Mouse (Mus musculus): ENCODE measurements around the gene Eri3. TPM values are rescaled to one million over a fixed set of nuclear protein-coding genes. Genes with fewer than 3 reads are reported as not detected.

Gene Eri3
- total RNA-seq, 4 experiments from 2014 or later, result 104 to 131 (median 119) TPM

- no peak for DNase-seq (ENCODE audit: low spot score in 2 of 2)
These were observed 72.9 kb downstream of the Eri3 start for GRCm38 (mm10) chr4:117623025-117623424.

DNA sequence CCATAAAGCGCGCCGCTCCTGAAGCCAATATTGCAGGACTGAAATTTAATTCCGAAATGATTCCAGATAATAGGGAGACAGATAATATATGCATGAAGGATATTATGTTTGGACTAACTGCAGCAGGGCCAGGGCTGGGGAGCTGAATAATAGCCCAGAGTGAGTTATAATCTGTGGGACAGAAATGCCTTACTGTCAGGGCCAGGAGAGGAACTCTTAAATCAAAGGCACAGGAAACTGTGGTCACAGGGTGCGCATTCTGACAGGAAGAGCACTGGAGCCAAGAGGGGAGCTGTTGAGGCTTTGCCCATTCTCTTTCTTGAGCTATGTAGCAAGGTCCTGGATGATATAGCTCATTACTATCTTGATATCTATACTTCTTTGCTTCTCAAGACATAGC, 74.5 kb downstream of the Eri3 start:
- DNase-seq (ENCODE audit: low spot score in 2 of 2), result no peak

DNA sequence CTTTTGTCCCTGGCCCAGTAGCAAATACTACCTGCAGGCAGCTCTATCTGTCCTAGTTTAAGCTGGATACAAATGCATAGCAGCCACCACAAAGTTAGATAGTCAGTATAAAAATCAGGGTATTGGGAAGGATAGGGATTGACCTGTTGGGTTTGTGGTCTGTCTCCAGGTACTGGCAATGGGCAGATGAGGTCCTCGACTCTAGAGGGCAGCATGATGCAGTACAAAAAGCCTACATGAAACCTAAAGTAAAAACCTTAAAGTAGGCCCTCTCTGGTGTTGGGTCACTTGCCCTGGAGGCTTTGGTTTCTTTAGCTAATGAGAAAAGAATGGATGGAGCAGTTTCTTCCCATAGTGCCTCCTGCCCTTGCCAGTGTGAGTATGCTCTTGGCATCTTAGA, 78.3 kb downstream of the Eri3 start:
- no peak for DNase-seq (ENCODE audit: low spot score in 2 of 2)

DNA sequence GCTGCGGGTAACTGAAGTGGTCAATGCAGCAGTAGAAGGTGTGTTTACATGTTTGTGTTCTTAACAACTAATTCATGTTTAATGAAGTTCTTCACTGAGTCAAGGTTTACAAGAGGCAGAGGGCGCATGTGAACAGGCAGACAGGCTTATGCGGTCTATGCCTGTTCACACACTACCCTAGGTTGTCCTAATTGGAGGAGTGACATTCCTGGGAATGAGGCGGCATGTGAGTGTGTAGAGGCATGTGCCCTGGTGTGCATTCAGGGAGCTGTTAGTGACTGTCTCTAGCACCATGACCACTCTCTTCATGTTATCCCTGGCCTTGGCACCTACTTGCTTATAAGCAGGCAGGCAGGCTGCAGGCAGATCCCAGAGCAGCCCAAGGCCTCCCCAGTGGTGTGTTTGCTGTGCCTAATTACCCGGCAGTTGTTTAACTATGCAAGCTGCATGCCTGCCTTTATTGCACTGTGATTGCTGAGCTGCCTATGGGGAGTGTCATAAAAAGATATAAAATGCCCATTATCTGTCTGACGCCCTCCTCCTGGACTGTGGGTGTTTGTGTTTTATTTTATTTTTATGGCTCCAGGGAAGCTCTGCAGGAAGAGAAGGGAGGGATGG, 80.0 kb downstream of the Eri3 start:
- no peak for DNase-seq (ENCODE audit: low spot score in 2 of 2)

DNA sequence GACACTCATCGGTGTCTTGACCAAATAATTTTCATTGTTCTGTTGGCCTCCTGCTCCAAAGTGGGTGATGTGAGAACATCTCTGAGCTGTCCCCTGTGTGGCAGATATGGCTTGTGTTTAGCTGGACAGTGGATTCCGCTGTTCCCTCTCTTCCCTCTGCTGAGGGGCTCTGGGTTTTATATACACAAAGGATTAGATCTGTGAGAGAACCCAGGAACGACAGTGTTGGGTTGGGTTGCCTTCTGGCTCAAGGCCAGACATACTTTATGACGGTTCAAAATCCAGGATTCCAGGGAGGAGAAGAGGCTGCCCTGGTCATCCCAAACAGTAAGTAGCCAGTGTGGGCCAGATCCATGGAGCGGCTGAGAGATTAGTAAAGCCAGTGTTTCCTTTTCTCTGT, 83.4 kb downstream of the Eri3 start:
- no peak for DNase-seq (ENCODE audit: low spot score in 2 of 2)

GRCm38 (mm10) chr4:117634642-117635041, 84.5 kb downstream of the Eri3 start:
- DNase-seq (ENCODE audit: low spot score in 2 of 2), result no peak

GRCm38 (mm10) chr4:117636152-117636551, 86.0 kb downstream of the Eri3 start:
- DNase-seq (ENCODE audit: low spot score in 2 of 2), result no peak

GRCm38 (mm10) chr4:117636891-117637613, 86.9 kb downstream of the Eri3 start:
- no peak for DNase-seq (ENCODE audit: low spot score in 2 of 2)

DNA sequence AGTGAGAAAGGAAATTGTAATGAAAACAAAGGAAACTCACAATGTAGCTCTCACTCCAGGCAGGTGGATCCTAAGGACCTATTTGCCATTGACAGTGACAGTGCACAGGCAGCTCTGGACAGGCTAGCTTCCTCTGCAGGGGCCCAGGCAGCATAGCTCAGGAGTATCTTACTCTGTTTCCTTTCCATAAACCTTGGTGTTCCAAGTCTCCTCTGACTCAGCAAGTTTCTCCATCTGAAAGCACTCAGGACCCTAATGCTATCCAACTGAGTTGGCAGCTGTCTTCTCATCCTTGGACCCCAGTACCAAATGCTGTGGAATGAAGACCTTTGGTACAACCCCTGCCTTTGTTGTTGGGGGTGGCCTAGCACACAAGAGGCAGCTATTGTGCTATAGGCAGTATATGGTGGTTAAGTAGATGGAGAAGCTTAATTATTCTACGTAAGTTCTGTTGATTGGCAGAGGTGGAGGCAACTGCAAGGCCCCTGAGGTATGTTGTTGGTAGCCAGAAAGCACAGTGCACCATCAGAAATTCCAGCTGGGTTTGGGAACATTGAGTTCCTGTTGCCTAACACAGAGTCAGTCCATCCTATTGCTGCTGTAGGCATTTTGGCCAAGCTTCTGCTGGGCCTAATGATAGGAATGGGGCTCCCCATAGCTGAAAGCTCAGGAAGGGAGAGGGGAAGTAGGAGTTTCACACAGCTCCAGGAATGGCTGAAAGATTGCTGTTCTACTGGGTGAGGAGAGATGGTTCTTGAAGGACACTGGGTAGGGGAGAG, 90.9 kb downstream of the Eri3 start:
- DNase-seq (ENCODE audit: low spot score in 2 of 2), result no peak

- no peak for DNase-seq (ENCODE audit: low spot score in 2 of 2)
These were observed 91.6 kb downstream of the Eri3 start for GRCm38 (mm10) chr4:117641804-117642203.

- DNase-seq (ENCODE audit: low spot score in 2 of 2), result peak in 1 of 2 experiments; percentile 14
These were observed 94.9 kb downstream of the Eri3 start for GRCm38 (mm10) chr4:117645031-117645435.

DNA sequence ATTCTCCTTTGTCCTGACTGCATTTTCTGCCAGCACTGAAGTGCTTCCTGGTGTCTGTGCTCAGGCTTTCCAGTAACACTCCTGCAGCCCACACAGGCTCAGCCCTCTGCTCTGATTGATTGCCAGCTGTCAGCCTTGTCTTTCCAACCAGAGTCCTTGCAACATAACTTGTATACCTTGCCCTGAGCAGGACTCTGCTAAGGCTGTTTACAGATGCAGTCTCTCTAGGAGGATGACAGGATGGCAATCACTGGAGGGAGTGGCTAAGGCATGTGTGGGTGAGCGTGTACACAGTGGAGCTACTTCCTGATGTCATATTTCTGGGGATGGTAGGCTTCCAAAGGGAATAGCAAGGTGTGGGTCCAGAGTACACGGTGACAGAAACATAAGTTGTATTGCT, 95.7 kb downstream of the Eri3 start:
- DNase-seq (ENCODE audit: low spot score in 2 of 2), result no peak

DNA sequence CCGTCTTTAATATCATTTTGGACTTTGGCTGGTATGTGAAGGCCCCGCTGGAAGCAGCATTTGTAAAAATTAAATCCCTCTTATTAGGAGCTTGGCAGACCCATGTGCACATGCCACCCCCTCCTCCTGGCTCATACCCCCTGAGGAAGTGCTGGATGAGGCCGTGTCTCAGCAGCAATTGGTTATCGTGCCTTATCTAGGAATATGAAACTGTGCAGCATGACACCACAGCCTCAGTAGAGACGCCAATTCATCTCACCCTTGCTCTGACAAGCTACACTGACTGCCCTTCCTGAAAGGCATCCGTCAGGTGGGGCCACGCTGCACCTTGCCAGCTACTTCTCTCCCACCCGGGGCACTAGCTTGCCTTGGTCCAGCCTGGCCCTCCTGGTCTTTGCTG, 96.3 kb downstream of the Eri3 start:
- DNase-seq (ENCODE audit: low spot score in 2 of 2), result no peak

DNA sequence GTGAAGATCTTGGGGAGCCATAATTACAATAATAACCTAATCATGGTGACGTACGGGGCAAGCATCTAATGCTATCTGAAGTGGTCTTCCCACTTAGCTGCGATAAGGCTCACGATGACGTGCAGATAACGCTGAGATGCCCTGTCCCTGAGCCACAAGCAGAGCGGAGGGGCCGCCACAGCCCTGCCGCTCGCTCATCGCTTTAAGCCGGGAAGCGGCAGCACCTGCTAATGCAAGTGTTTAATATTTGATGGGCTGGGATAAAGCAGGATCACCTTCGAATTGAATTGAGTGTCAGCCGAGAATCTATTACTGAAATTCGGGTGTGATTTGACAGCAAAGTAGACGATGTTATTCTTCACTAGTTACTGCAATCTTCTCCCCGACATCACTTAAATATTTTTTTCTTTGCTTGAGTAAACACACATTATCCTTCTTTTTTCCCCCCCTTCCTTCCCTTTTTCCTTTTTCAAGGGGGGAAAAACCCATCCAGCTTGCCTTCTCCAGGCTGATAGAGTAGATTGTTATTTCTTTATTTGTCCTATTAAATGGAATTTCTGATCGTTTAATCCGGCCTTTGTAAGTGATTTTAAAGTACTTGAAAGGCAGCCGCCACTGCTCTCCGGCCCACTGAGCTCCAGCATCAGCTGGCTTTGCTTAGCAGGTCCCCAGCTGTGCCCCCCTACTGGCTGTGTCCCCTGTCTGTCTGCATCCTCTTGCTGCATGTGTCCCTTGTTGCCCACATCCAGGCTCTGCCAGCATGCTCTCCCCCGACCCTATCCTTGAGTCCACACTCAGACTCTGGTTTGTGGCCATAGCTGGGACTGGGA, 97.0 kb downstream of the Eri3 start:
- no peak for DNase-seq (ENCODE audit: low spot score in 2 of 2)

DNA sequence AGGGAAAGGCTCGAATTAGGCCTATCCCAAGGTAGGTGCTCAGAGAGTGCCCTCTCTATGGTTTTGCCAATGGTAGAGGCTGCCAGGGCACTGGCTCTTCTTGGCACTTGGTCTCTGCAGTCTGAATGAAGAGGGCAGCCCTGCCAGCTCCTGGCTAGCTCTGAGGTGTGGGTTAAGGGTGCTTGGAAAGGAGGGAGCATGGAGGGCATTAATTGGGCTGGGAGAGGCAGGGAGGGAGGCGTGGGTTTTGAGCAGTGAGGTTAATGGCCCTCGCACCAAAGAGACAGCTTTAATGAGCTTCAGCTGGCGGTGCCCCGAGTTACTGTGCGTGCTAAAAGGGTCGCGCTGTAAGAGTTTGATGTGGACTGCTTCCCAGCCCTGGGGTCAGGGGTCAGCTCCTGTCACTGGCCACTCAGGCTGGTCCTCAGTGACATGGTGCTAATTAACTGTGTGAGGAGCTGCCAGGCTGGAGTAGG, 101.5 kb downstream of the Eri3 start:
- no peak for DNase-seq (ENCODE audit: low spot score in 2 of 2)

- DNase-seq (ENCODE audit: low spot score in 2 of 2), result no peak
These were observed 102.6 kb downstream of the Eri3 start for GRCm38 (mm10) chr4:117652727-117653126.

DNA sequence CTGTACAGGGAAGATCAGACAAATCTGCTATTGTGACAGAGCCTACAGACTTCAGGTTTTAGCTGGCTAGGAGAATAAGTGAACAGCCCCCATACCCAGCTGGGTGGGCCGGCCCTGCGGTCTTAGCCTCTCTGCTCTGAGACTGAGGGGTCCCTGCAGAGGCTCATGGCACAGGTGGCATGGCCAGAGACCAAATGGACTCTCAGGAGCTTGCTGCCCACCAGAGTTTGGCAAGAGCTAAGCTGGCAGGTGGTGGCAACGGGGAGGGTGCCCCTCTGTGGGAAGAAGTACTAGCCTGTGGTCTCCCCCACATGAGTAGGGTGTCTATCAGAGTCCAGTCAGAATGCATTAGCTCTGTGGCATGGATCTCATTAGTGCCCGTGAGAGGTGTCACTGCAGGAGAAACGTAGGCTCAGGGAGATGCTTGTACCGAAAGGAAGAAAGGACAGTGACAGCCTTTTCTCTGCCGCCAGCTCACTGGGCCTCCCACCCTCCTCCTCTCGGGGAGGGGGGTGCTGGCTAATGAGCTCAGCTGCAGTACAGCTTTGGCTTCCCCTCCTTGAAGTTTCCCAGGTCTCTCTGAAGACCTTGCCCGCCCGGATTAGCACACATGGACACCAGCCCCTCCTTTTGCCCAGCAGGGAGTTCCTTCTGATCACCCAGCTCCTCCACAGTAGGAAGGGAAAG, 104.0 kb downstream of the Eri3 start:
- DNase-seq (ENCODE audit: low spot score in 2 of 2), result no peak

DNA sequence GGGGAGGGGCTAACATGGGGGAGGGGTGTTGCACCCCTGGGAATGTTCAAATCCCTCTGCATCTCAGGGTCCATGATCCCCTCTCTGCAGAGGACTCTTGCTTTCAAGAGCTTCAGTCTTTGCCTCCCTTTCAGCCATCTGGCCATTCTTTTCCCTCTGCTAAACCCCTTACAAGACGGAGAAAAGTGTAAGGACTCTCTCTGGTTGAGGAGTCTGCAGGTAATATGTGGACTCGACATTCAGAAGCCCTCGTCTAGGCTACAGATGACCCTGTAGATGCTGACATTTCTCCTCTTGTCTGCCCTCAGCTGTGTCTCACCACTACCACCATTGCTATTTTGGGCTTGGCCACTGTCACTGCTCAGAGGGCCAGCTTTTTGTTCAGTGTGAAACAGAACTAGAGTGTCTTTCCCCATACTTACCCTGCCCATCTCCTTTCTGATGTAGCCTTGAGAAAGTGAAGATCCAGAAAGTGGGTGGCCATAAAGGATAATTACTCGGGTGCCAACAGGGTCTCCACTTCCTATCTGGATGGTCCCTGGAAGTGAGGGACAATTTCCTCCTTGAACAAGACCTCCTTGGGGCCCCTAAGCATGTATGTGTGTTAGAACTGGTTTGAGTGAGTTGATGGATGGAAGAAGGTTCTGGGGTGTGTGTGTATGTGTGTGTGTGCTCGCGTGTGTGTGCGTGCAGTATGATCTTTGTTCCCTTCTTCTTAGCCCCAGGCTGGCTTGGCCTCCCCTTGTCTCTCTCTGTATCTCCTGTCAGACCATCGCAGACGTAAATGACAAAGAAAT, 104.7 kb downstream of the Eri3 start:
- DNase-seq (ENCODE audit: low spot score in 2 of 2), result no peak

DNA sequence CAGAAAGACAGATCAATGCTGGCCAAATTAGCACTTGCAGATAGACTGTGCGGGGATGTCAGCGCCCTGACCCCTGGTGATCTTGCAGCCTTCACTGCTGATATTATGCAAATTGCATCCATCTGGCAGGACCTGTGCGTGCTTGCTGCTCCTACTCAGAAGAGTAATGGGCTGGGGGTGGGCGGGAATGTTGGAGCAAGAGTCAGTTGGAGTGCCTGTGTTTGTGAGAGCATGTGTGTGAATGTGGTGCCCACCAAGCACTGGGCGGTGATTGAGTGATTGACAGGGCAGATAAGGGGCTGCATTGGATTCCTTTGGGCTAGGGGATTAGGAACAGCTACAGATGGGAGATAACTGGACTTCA, 105.3 kb downstream of the Eri3 start:
- no peak for DNase-seq (ENCODE audit: low spot score in 2 of 2)

DNA sequence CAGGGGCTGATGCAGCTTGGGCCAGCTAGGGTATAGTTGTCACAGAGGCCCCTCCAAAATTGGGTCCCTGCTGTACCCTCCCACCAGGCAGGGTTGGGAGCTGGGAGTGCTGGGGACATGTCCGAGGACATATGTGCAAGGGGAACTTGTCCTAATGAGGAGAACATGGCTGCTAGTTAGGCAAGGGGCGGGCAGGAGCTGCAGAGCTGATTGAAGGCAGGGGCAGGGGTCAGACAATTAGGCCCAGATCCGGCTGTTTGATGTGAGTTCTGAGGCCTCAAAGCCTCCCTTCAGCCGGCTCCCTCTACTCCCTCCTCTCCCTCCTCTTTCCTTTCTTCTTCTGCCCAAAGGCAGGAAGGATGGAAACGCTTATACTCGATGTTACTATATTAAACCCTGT, 106.8 kb downstream of the Eri3 start:
- DNase-seq (ENCODE audit: low spot score in 2 of 2), result no peak
